Mouse (Mus musculus): ENCODE results near the gene Zfp36. TPM values are rescaled to one million over a fixed set of nuclear protein-coding genes. Genes with fewer than 3 reads are reported as not detected.

Gene Zfp36
- polyA plus RNA-seq, 1 experiment from 2014 or later = 18.6 TPM

GRCm38 (mm10) chr7:28412826-28413225 lies 32.8 kb upstream of the Zfp36 start:
- 0 out of 2 replicates have a peak, but pooled peaks have one; percentile 4 for TF ChIP-seq CTCF (IDR thresholded peaks at IDR 0.05; ENCODE audit: low read depth)
- 88% methylated on average over 4 of the region's 4 CpGs for WGBS
- peaks cover 44% of the 10 kb centered on the region for H3K36me3 ChIP-seq (ENCODE audit: insufficient read depth, low read length)

GRCm38 (mm10) chr7:28410841-28411475 lies 30.9 kb upstream of the Zfp36 start:
- Histone ChIP-seq H3K4me2 (ENCODE audit: low read length) (no peak overlapping the region), H3K36me3 (ENCODE audit: insufficient read depth, low read length) (peaks cover 50% of the 10 kb centered on the region), H3K4me3 (replicated peaks; ENCODE audit: low read depth, low read length) (no peak overlapping the region), H3K27ac (peak overlapping the region; percentile 8; the same call in 1 of the 2 replicates), H3K9me3 (replicated peaks; ENCODE audit: low read length) (no peaks in the 10 kb centered on the region), H3K4me1 (replicated peaks; ENCODE audit: insufficient read depth, low read length) (no peaks in the 10 kb centered on the region), H3K27me3 (ENCODE audit: insufficient read depth, low read length) (no peaks in the 10 kb centered on the region), H3K9ac (ENCODE audit: low read depth, low read length) (no peak overlapping the region)
- WGBS = 73% methylated on average over 3 of the region's 3 CpGs
- DNase-seq (ENCODE audit: low spot score) (peak; percentile 58), ATAC-seq (replicated peaks; ENCODE audit: low FRiP score, low read depth) (peak; percentile 40; the same call in 1 of the 2 replicates)
- TF ChIP-seq CTCF (IDR thresholded peaks at IDR 0.05; ENCODE audit: low read depth) = no peak

More at GRCm38 (mm10) chr7:28412826-28413225, 32.8 kb upstream of the Zfp36 start:
- Histone ChIP-seq H3K4me2 (ENCODE audit: low read length) (no peak overlapping the region), H3K9ac (ENCODE audit: low read depth, low read length) (no peak overlapping the region), H3K27me3 (ENCODE audit: insufficient read depth, low read length) (no peaks in the 10 kb centered on the region), H3K4me1 (replicated peaks; ENCODE audit: insufficient read depth, low read length) (no peaks in the 10 kb centered on the region), H3K9me3 (replicated peaks; ENCODE audit: low read length) (no peaks in the 10 kb centered on the region), H3K4me3 (replicated peaks; ENCODE audit: low read depth, low read length) (no peak overlapping the region), H3K27ac (no peak overlapping the region)
- DNase-seq (ENCODE audit: low spot score) (no peak), ATAC-seq (replicated peaks; ENCODE audit: low FRiP score, low read depth) (no peak)

- Histone ChIP-seq H3K4me3 (replicated peaks; ENCODE audit: low read depth, low read length) (no peak overlapping the region), H3K27ac (no peak overlapping the region), H3K36me3 (ENCODE audit: insufficient read depth, low read length) (peaks cover 75% of the 10 kb centered on the region), H3K27me3 (ENCODE audit: insufficient read depth, low read length) (no peaks in the 10 kb centered on the region), H3K9ac (ENCODE audit: low read depth, low read length) (no peak overlapping the region), H3K9me3 (replicated peaks; ENCODE audit: low read length) (no peaks in the 10 kb centered on the region), H3K4me1 (replicated peaks; ENCODE audit: insufficient read depth, low read length) (no peaks in the 10 kb centered on the region), H3K4me2 (ENCODE audit: low read length) (no peak overlapping the region)
- WGBS = 83% methylated on average over 3 of the region's 3 CpGs
- no peak for DNase-seq (ENCODE audit: low spot score)
- no peak for TF ChIP-seq CTCF (IDR thresholded peaks at IDR 0.05; ENCODE audit: low read depth)
- ATAC-seq (replicated peaks; ENCODE audit: low FRiP score, low read depth) = no peak
These were observed 21.9 kb upstream of the Zfp36 start for GRCm38 (mm10) chr7:28401942-28402341.

- no peak for TF ChIP-seq CTCF (IDR thresholded peaks at IDR 0.05; ENCODE audit: low read depth)
- 100% methylated on average over 1 of the region's 1 CpGs for WGBS
- ATAC-seq (replicated peaks; ENCODE audit: low FRiP score, low read depth) (no peak), DNase-seq (ENCODE audit: low spot score) (no peak)
- Histone ChIP-seq H3K9me3 (replicated peaks; ENCODE audit: low read length) (no peaks in the 10 kb centered on the region), H3K4me2 (ENCODE audit: low read length) (no peak overlapping the region), H3K4me3 (replicated peaks; ENCODE audit: low read depth, low read length) (no peak overlapping the region), H3K4me1 (replicated peaks; ENCODE audit: insufficient read depth, low read length) (no peaks in the 10 kb centered on the region), H3K27ac (no peak overlapping the region), H3K36me3 (ENCODE audit: insufficient read depth, low read length) (peaks cover 76% of the 10 kb centered on the region), H3K27me3 (ENCODE audit: insufficient read depth, low read length) (no peaks in the 10 kb centered on the region), H3K9ac (ENCODE audit: low read depth, low read length) (no peak overlapping the region)
These were observed 21.0 kb upstream of the Zfp36 start for GRCm38 (mm10) chr7:28401030-28401429.

- Histone ChIP-seq H3K4me3 (replicated peaks; ENCODE audit: low read depth, low read length) (no peak overlapping the region), H3K9ac (ENCODE audit: low read depth, low read length) (no peak overlapping the region), H3K27me3 (ENCODE audit: insufficient read depth, low read length) (no peaks in the 10 kb centered on the region), H3K4me2 (ENCODE audit: low read length) (no peak overlapping the region), H3K36me3 (ENCODE audit: insufficient read depth, low read length) (peaks cover 67% of the 10 kb centered on the region), H3K27ac (no peak overlapping the region), H3K4me1 (replicated peaks; ENCODE audit: insufficient read depth, low read length) (no peaks in the 10 kb centered on the region), H3K9me3 (replicated peaks; ENCODE audit: low read length) (no peaks in the 10 kb centered on the region)
- no peak for TF ChIP-seq CTCF (IDR thresholded peaks at IDR 0.05; ENCODE audit: low read depth)
- ATAC-seq (replicated peaks; ENCODE audit: low FRiP score, low read depth) (no peak), DNase-seq (ENCODE audit: low spot score) (no peak)
- WGBS = 88% methylated on average over 10 of the region's 10 CpGs
These were observed 18.8 kb upstream of the Zfp36 start for GRCm38 (mm10) chr7:28398696-28399340.

- H3K27ac ChIP-seq = no peak overlapping the region
- TF ChIP-seq CTCF (IDR thresholded peaks at IDR 0.05; ENCODE audit: low read depth) = peak; percentile 60
- peaks cover 59% of the 10 kb centered on the region for H3K36me3 ChIP-seq (ENCODE audit: insufficient read depth, low read length)
- ATAC-seq (replicated peaks; ENCODE audit: low FRiP score, low read depth) (no peak), DNase-seq (ENCODE audit: low spot score) (peak; percentile 71)
- no peaks in the 10 kb centered on the region for H3K27me3 ChIP-seq (ENCODE audit: insufficient read depth, low read length)
- WGBS = 62% methylated on average over 3 of the region's 3 CpGs
- H3K4me2 ChIP-seq (ENCODE audit: low read length) = no peak overlapping the region
- H3K4me3 ChIP-seq (replicated peaks; ENCODE audit: low read depth, low read length) = no peak overlapping the region
- no peaks in the 10 kb centered on the region for H3K4me1 ChIP-seq (replicated peaks; ENCODE audit: insufficient read depth, low read length)
- no peak overlapping the region for H3K9ac ChIP-seq (ENCODE audit: low read depth, low read length)
- no peaks in the 10 kb centered on the region for H3K9me3 ChIP-seq (replicated peaks; ENCODE audit: low read length)
These were observed 17.9 kb upstream of the Zfp36 start for GRCm38 (mm10) chr7:28398000-28398399.

Data from kidney, postnatal 0 days (tissue).